Mouse (Mus musculus) lung, embryonic 14.5 days (tissue): ENCODE results near the gene Gm20489. TPM values are rescaled to one million over a fixed set of nuclear protein-coding genes. Genes with fewer than 3 reads are reported as not detected.

Source experiments
- ATAC-seq: fragments of 200-750 bp; cut with Nextera tagmentation; 2 replicates; pipeline ENCODE4 v1.8.0; 2017; ENCODE audit warnings: mild to moderate bottlenecking, moderate TSS enrichment, moderate library complexity; ENCODE audit not compliant: insufficient read depth
- DNase-seq: peaks from one replicate; pipeline ENCODE4 v3.0.0-alpha.2; 2015
- H3K27ac ChIP-seq: fragments of 300-500 bp; sonication (generic); 2 replicates; pipeline ENCODE4 v1.5.1; 2014; ENCODE audit warnings: low read depth, mild to moderate bottlenecking, moderate library complexity
- H3K27me3 ChIP-seq: fragments of 300-500 bp; sonication (generic); 2 replicates; pipeline ENCODE4 v1.6.1; 2014; ENCODE audit warnings: low read length, control low read depth; ENCODE audit not compliant: insufficient read depth
- H3K36me3 ChIP-seq: fragments of 300-500 bp; sonication (generic); 2 replicates; pipeline ENCODE4 v1.6.1; 2014; ENCODE audit warnings: control low read depth; ENCODE audit not compliant: insufficient read depth
- H3K4me1 ChIP-seq: fragments of 300-500 bp; sonication (generic); 2 replicates; pipeline ENCODE4 v1.6.1; 2014; ENCODE audit warnings: antibody characterized with exemption, control low read depth; ENCODE audit not compliant: insufficient read depth
- H3K4me2 ChIP-seq: fragments of 300-500 bp; sonication (generic); 2 replicates; pipeline ENCODE4 v1.6.1; 2014; ENCODE audit warnings: mild to moderate bottlenecking
- H3K4me3 ChIP-seq: fragments of 300-500 bp; sonication (generic); 2 replicates; pipeline ENCODE4 v1.5.1; 2014; ENCODE audit warnings: low read depth, low read length
- H3K9ac ChIP-seq: fragments of 300-500 bp; sonication (generic); 2 replicates; pipeline ENCODE4 v1.6.1; 2014
- H3K9me3 ChIP-seq: fragments of 300-500 bp; sonication (generic); 2 replicates; pipeline ENCODE4 v1.6.1; 2016; ENCODE audit warnings: low read depth, low read length, control low read depth
- CTCF ChIP-seq: IDR thresholded peaks from 2 replicates; pipeline ENCODE4 v1.5.1; 2016; ENCODE audit warnings: antibody characterized with exemption, low read depth
- WGBS: fragments of 180-500 bp; shearing (Covaris S2); extraction: QIAGEN DNeasy Blood & Tissue Kit; methylation state at CpG from one replicate; pipeline ENCODE4 v1.1.7; 2014; 5-methylcytosine and 5-hydroxymethylcytosine counted together
- polyA plus RNA-seq: library from polyadenylated mRNA; unstranded; fragments of >200 nt; fragmentation: Nextera tagmentation; extraction: Ambion mirVana; gene quantifications from 2 replicates; pipeline ENCODE4 v1.2.1, GENCODE M21; 2014

Gene Gm20489
- polyA plus RNA-seq, 1 experiment from 2014 or later = not detected

GRCm38 (mm10) chrX:101260441-101261325, 8.1 kb downstream of the Gm20489 start:
- H3K27ac ChIP-seq = peak overlapping the region; percentile 77
- no peak overlapping the region for H3K4me3 ChIP-seq
- ATAC-seq (peak; percentile 81), DNase-seq (peak; percentile 70)
- H3K4me2 ChIP-seq = peak overlapping the region; percentile 15; the same call in 1 of the 2 replicates
- no peaks in the 10 kb centered on the region for H3K9me3 ChIP-seq
- WGBS = 19% methylated on average over 10 of the region's 13 CpGs
- no peak for TF ChIP-seq CTCF
- no peaks in the 10 kb centered on the region for H3K36me3 ChIP-seq
- no peaks in the 10 kb centered on the region for H3K27me3 ChIP-seq
- H3K9ac ChIP-seq = 0 out of 2 replicates have a peak overlapping the region, but pooled peaks have one; percentile 5
- no peaks in the 10 kb centered on the region for H3K4me1 ChIP-seq

GRCm38 (mm10) chrX:101256603-101257002, 12.2 kb downstream of the Gm20489 start:
- ATAC-seq (no peak), DNase-seq (peak; percentile 32)
- Histone ChIP-seq H3K9me3 (no peaks in the 10 kb centered on the region), H3K36me3 (no peaks in the 10 kb centered on the region), H3K4me3 (no peak overlapping the region), H3K4me1 (no peaks in the 10 kb centered on the region), H3K9ac (no peak overlapping the region), H3K4me2 (peak overlapping the region; percentile 72), H3K27ac (no peak overlapping the region), H3K27me3 (no peaks in the 10 kb centered on the region)
- 87% methylated on average over 13 of the region's 13 CpGs for WGBS
- peak; percentile 30; the same call in 1 of the 2 replicates for TF ChIP-seq CTCF

DNA sequence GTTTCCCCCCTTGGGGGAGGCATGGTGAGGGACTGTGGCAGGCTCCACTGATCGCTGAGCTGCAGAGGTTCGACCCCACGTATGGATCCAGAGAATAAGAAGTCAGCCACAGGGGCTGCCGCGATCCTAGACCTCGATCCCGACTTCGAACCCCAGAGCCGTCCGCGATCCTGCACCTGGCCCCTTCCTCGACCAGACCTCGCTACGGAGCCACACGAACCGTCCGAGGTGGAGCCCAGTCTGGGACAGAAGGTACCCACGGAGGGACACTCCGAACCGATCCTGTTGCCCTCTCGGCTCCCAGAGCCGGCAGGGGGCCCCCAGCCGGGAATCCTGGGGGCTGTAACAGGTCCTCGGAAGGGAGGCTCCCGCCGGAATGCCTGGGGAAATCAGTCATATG, 14.1 kb downstream of the Gm20489 start:
- no peaks in the 10 kb centered on the region for H3K36me3 ChIP-seq
- H3K27me3 ChIP-seq = no peaks in the 10 kb centered on the region
- WGBS = 13% methylated on average over 26 of the region's 26 CpGs
- peak overlapping the region; percentile 52 for H3K4me3 ChIP-seq
- no peaks in the 10 kb centered on the region for H3K9me3 ChIP-seq
- ATAC-seq (peak; percentile 38), DNase-seq (peak; percentile 18)
- no peak for TF ChIP-seq CTCF
- no peaks in the 10 kb centered on the region for H3K4me1 ChIP-seq
- H3K27ac ChIP-seq = 0 out of 2 replicates have a peak overlapping the region, but pooled peaks have one; percentile 30
- H3K9ac ChIP-seq = peak overlapping the region; percentile 56
- peak overlapping the region; percentile 72 for H3K4me2 ChIP-seq

GRCm38 (mm10) chrX:101253952-101254729, 14.7 kb downstream of the Gm20489 start, which contains the start of gene Foxo4:
Gene Foxo4 (plus strand): TSS chrX:101254528.
- Histone ChIP-seq H3K36me3 (no peaks in the 10 kb centered on the region), H3K27me3 (no peaks in the 10 kb centered on the region), H3K4me1 (no peaks in the 10 kb centered on the region), H3K4me2 (peak within 1 kb of the TSS; percentile 72), H3K27ac (peak within 1 kb of the TSS; percentile 30; the same call in 1 of the 2 replicates), H3K9me3 (no peaks in the 10 kb centered on the region), H3K9ac (peak within 1 kb of the TSS; percentile 56), H3K4me3 (peak within 1 kb of the TSS; percentile 52)
- WGBS = 14% methylated on average over 46 of the region's 47 CpGs
- no peak for TF ChIP-seq CTCF
- DNase-seq (peak; percentile 93), ATAC-seq (peak; percentile 93)

DNA sequence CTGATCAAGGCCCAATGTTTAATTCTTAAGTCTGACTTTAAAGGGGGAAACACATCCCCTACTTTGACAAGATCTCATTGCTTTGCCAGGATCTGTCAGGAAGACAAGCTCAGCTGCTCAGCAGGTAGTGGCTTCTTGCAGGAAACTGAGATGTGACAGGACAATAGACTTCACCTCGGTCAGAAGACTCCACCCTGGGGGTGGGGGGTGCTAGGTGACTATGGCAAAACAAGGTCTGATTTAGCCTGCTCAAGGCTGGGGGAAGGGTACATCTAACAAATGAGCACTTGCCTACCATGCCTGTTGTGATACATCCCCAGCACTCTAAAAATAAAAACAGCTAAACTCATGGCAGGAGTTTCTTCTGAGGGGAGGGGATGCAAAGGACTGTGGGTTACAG, 23.8 kb downstream of the Gm20489 start:
- Histone ChIP-seq H3K4me3 (no peak overlapping the region), H3K4me2 (no peak overlapping the region), H3K4me1 (no peaks in the 10 kb centered on the region), H3K27me3 (no peaks in the 10 kb centered on the region), H3K9ac (no peak overlapping the region), H3K36me3 (no peaks in the 10 kb centered on the region), H3K27ac (no peak overlapping the region), H3K9me3 (no peaks in the 10 kb centered on the region)
- TF ChIP-seq CTCF = no peak
- 20% methylated on average over 1 of the region's 1 CpGs for WGBS
- no peak for DNase-seq
- ATAC-seq = no peak

DNA sequence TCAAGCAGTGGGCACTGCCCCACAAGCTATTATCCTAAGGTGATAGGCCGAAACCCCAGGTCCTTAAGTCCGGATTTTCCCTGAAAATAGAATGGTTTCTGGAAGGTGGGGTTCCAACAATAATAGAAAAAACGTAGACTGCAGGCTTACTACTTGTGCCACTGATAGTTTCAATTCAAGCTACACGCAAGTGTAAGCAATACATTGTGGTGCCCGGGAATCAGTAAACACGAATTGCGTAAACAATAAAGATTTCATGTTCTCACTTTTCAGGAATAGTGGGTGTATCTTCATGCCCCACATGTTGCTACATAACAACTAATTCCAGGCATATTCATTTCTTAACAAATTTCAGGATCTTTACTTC, 46.0 kb downstream of the Gm20489 start:
- Histone ChIP-seq H3K4me2 (peak overlapping the region; percentile 60), H3K4me3 (peak overlapping the region; percentile 53), H3K9ac (no peak overlapping the region), H3K4me1 (no peaks in the 10 kb centered on the region), H3K27me3 (no peaks in the 10 kb centered on the region), H3K9me3 (no peaks in the 10 kb centered on the region), H3K36me3 (no peaks in the 10 kb centered on the region), H3K27ac (peak overlapping the region; percentile 33; the same call in 1 of the 2 replicates)
- 0 out of 2 replicates have a peak, but pooled peaks have one; percentile 2 for ATAC-seq
- TF ChIP-seq CTCF = no peak
- 24% methylated on average over 7 of the region's 7 CpGs for WGBS
- no peak for DNase-seq
